Mouse (Mus musculus) bone marrow macrophage, adult 2 months (primary cell): ENCODE results near the gene Casp3.

Source experiments
- CTCF ChIP-seq: IDR thresholded peaks from 2 replicates; pipeline ENCODE4 v1.5.1; 2012; ENCODE audit warnings: low read depth, mild to moderate bottlenecking, low read length, moderate library complexity
- POLR2A ChIP-seq: IDR thresholded peaks from 2 replicates; pipeline ENCODE4 v1.6.1; 2012; ENCODE audit warnings: mild to moderate bottlenecking, low read depth, low read length, borderline replicate concordance

DNA sequence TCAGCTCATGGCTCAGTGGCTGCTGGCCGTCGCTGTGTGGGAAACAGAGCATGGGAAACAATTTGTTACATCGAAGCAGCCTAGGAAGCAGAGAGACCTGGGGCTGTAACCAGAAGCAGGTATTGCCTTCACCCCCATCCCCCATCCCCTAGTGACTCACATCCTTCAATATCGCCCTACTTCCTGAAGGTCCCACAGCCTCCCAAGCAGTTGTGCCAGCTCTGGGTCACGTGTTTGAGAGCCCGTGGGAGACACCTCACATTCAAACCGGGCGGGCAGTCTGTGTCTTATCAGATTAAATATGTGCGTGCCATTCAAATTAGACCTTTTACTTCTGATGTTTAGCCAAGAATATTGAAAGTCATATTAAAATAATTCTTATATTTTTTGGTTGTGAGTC is 34.8 kb downstream of the Casp3 start:
- no peak for TF ChIP-seq CTCF
- no peak for TF ChIP-seq POLR2A
